Mouse (Mus musculus): Measurements from ENCODE around the gene Cd27. TPM values are rescaled to one million over a fixed set of nuclear protein-coding genes. Genes with fewer than 3 reads are reported as not detected.

Cd27 gene
- polyA plus RNA-seq, 1 experiment from 2014 or later: 3.2 TPM

DNA sequence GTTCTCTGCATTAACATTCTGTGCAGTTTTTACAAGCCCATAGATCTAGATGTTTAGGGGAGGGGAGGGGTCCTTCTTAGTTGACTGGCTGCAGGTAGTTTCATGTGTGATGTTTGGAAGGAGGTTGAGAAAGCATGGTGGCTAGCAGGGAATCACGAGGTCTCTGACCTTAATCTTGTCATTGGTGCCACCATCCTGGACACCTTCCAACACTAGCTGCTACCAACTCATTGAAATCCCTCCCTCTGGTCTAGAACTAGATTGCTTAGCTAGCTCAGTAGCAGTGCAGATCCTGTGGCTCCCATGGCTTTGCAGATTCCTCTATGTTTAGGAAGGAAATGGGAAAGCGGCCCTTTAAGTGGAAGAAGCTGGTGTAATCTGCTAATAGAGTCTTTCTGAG is 19.9 kb downstream of the Cd27 start:
- no peaks in the 10 kb centered on the region for H3K9me3 ChIP-seq (ENCODE audit: control insufficient read depth, low read length)
- WGBS: 76% methylated on average over 2 of the region's 2 CpGs
- no peaks in the 10 kb centered on the region; the same call in 1 of the 2 replicates for H3K36me3 ChIP-seq (ENCODE audit: control insufficient read depth, insufficient read depth, low read length)
- peak overlapping the region; percentile 89 for H3K4me2 ChIP-seq
- no peak overlapping the region for H3K9ac ChIP-seq (ENCODE audit: low read depth, low read length)
- no peak for DNase-seq (ENCODE audit: low spot score)
- peaks cover 5% of the 10 kb centered on the region; the same call in 1 of the 2 replicates for H3K4me1 ChIP-seq (replicated peaks; ENCODE audit: control insufficient read depth, insufficient read depth, low read length)
- H3K4me3 ChIP-seq (ENCODE audit: low read depth, low read length): 0 out of 2 replicates have a peak overlapping the region, but pooled peaks have one; percentile 2
- no peak overlapping the region for H3K27ac ChIP-seq (ENCODE audit: low read depth, low read length)
- ATAC-seq (replicated peaks; ENCODE audit: low FRiP score): no peak
- peaks cover 4% of the 10 kb centered on the region; the same call in 1 of the 2 replicates for H3K27me3 ChIP-seq (replicated peaks; ENCODE audit: control insufficient read depth, insufficient read depth, low read length)

DNA sequence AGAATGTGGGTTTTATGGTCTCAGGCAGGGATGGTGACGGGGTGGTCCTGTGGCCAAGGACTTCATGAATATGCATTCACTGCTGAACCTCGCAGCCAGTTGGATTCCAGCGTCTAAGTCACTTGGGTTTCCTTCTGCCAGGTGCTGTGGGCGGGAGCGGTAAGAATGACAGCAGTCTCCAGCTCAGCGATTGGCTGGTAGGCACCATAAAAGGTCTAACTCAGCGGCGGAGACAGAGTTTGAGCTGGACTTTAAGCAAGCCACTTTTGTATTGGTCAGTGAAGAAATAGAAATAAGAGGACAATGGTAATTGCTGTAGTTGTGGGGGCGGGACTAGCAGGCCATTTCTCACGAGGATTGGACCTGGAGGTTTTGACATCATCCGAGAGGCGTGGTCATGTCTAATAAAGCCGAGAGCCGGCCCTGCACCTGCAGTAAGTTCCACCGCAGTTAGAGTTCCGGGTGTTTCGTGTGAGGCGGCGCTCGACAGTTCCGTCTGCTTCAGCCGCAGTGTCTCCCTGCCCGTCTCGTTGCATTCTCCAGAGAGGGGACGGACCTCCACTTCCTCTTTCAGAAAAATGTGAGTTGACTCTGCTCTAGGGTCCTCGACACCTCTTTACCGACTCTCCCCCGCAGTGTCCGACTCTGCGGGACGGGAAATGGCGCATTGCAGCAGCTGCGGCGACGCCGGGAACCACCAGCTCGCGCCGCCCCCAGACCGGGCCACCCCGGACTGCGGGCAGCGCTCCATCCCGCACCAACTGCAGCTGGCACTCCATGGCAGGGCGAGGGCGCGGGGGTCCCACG is 21.5 kb downstream of the Cd27 start, which contains the start of gene Vamp1:
Gene Vamp1 (plus strand): TSS at position 404 of the 807 bp plus-strand sequence.
- Histone ChIP-seq H3K4me3 (ENCODE audit: low read depth, low read length) (peak within 1 kb of the TSS; percentile 79), H3K27me3 (replicated peaks; ENCODE audit: control insufficient read depth, insufficient read depth, low read length) (peaks cover 4% of the 10 kb centered on the region; the same call in 1 of the 2 replicates), H3K36me3 (ENCODE audit: control insufficient read depth, insufficient read depth, low read length) (no peaks in the 10 kb centered on the region; the same call in 1 of the 2 replicates), H3K4me2 (peak within 1 kb of the TSS; percentile 89), H3K27ac (ENCODE audit: low read depth, low read length) (peak within 1 kb of the TSS; percentile 36; the same call in 1 of the 2 replicates), H3K4me1 (replicated peaks; ENCODE audit: control insufficient read depth, insufficient read depth, low read length) (peaks cover 5% of the 10 kb centered on the region; the same call in 1 of the 2 replicates), H3K9ac (ENCODE audit: low read depth, low read length) (peak within 1 kb of the TSS; percentile 86), H3K9me3 (ENCODE audit: control insufficient read depth, low read length) (no peaks in the 10 kb centered on the region)
- ATAC-seq (replicated peaks; ENCODE audit: low FRiP score) (peak; percentile 96), DNase-seq (ENCODE audit: low spot score) (peak; percentile 86)
- under 1% methylated on average over 48 of the region's 48 CpGs for WGBS

DNA sequence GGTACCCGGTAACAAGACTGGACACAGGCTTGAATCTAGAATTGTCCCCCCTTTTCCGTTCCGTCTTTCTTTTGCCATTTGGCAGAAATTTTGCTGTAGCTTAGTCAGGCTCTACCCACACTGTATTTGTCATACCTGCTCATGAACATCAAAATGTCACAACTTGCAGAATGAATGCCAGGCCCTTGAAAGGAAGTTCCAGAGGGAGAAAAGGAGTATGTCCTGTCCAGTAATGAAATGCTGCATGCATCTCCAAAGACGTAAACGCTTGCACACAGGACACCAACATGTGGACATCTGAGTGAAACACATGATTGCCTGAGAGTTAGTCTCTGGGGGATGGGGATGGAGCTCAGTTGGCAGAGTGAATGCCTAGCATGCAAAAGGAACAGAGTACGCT is 23.1 kb downstream of the Cd27 start:
- Histone ChIP-seq H3K36me3 (ENCODE audit: control insufficient read depth, insufficient read depth, low read length) (no peaks in the 10 kb centered on the region), H3K4me2 (no peak overlapping the region), H3K27me3 (replicated peaks; ENCODE audit: control insufficient read depth, insufficient read depth, low read length) (peaks cover 4% of the 10 kb centered on the region; the same call in 1 of the 2 replicates), H3K9me3 (ENCODE audit: control insufficient read depth, low read length) (no peaks in the 10 kb centered on the region), H3K9ac (ENCODE audit: low read depth, low read length) (no peak overlapping the region), H3K27ac (ENCODE audit: low read depth, low read length) (no peak overlapping the region), H3K4me1 (replicated peaks; ENCODE audit: control insufficient read depth, insufficient read depth, low read length) (peaks cover 5% of the 10 kb centered on the region; the same call in 1 of the 2 replicates), H3K4me3 (ENCODE audit: low read depth, low read length) (no peak overlapping the region)
- DNase-seq (ENCODE audit: low spot score) (no peak), ATAC-seq (replicated peaks; ENCODE audit: low FRiP score) (no peak)
- 74% methylated on average over 6 of the region's 6 CpGs for WGBS

DNA sequence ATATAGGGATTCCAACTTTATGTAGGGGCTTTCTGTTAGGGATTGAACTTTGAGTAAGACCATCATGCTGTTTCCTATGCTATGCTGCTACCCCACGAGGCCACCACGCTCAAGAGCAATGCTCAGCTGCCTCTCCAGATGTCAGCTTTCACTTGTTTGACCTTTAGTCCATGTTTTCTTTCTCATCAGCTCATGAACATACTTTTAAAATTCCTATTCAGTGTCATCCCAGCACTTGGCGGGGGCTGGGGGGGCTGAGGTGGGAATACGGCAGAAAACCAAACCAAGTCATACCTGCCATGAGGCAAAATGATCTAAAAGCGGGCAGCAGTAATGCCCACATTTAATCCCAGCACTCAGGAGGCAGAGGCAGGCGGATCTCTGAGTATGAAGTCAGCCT is 23.7 kb downstream of the Cd27 start:
- no peak overlapping the region for H3K27ac ChIP-seq (ENCODE audit: low read depth, low read length)
- no peak overlapping the region for H3K4me3 ChIP-seq (ENCODE audit: low read depth, low read length)
- no peaks in the 10 kb centered on the region for H3K9me3 ChIP-seq (ENCODE audit: control insufficient read depth, low read length)
- H3K4me1 ChIP-seq (replicated peaks; ENCODE audit: control insufficient read depth, insufficient read depth, low read length): peaks cover 5% of the 10 kb centered on the region; the same call in 1 of the 2 replicates
- 64% methylated on average over 6 of the region's 6 CpGs for WGBS
- no peak overlapping the region for H3K4me2 ChIP-seq
- H3K9ac ChIP-seq (ENCODE audit: low read depth, low read length): no peak overlapping the region
- H3K27me3 ChIP-seq (replicated peaks; ENCODE audit: control insufficient read depth, insufficient read depth, low read length): peaks cover 4% of the 10 kb centered on the region; the same call in 1 of the 2 replicates
- H3K36me3 ChIP-seq (ENCODE audit: control insufficient read depth, insufficient read depth, low read length): no peaks in the 10 kb centered on the region
- ATAC-seq (replicated peaks; ENCODE audit: low FRiP score): no peak
- no peak for DNase-seq (ENCODE audit: low spot score)

DNA sequence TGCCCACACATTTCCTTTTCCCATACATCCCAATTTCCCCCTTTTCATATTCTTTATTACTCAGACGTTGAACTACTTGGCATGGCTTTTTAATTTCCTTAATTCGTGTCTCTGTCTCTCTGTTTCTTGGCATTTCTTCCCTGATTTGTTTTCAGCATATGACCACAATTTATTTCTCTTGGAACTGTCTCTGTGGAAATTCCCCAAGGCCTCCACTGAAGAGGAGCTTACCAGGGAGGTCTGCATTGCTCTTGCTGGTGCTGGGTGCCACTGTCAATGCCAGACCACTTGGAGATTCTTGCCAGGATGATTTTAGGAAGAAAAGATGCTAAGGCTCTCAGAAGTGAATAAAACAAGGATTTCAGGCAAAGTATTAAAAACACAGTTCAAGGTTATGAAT is 24.2 kb downstream of the Cd27 start:
- WGBS: 40% methylated on average over 2 of the region's 2 CpGs
- DNase-seq (ENCODE audit: low spot score): no peak
- ATAC-seq (replicated peaks; ENCODE audit: low FRiP score): no peak

DNA sequence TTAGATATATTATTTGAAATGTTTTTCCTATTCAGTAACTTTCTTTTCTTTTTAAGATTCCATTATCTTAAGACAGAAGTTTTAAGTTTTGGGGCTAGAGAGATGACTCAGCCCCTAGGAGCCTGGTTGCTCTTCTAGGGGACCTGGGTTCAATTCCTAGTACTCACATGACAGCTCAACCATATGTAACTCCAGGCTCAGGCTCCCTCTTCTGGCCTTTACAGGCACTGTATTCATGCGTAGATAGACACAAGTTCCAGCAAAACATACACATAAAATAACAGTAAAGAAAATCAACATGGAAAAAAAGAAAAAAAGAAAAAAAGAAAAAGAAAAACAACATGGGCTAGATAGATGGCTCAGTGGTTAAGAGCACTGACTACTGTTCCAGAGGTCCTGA is 26.4 kb downstream of the Cd27 start:
- no peak for DNase-seq (ENCODE audit: low spot score)
- no peak for ATAC-seq (replicated peaks; ENCODE audit: low FRiP score)
- Histone ChIP-seq H3K27me3 (replicated peaks; ENCODE audit: control insufficient read depth, insufficient read depth, low read length) (peaks cover 4% of the 10 kb centered on the region; the same call in 1 of the 2 replicates), H3K9ac (ENCODE audit: low read depth, low read length) (no peak overlapping the region), H3K4me3 (ENCODE audit: low read depth, low read length) (no peak overlapping the region), H3K27ac (ENCODE audit: low read depth, low read length) (no peak overlapping the region), H3K9me3 (ENCODE audit: control insufficient read depth, low read length) (no peaks in the 10 kb centered on the region), H3K36me3 (ENCODE audit: control insufficient read depth, insufficient read depth, low read length) (no peaks in the 10 kb centered on the region), H3K4me2 (no peak overlapping the region), H3K4me1 (replicated peaks; ENCODE audit: control insufficient read depth, insufficient read depth, low read length) (no peaks in the 10 kb centered on the region)
- WGBS: 77% methylated on average over 1 of the region's 1 CpGs

More for the DNA sequence above, 24.2 kb downstream of the Cd27 start:
- peaks cover 4% of the 10 kb centered on the region; the same call in 1 of the 2 replicates for H3K27me3 ChIP-seq (replicated peaks; ENCODE audit: control insufficient read depth, insufficient read depth, low read length)
- no peak overlapping the region for H3K4me2 ChIP-seq
- no peaks in the 10 kb centered on the region for H3K36me3 ChIP-seq (ENCODE audit: control insufficient read depth, insufficient read depth, low read length)
- H3K27ac ChIP-seq (ENCODE audit: low read depth, low read length): no peak overlapping the region
- H3K4me1 ChIP-seq (replicated peaks; ENCODE audit: control insufficient read depth, insufficient read depth, low read length): peaks cover 5% of the 10 kb centered on the region; the same call in 1 of the 2 replicates
- H3K9me3 ChIP-seq (ENCODE audit: control insufficient read depth, low read length): no peaks in the 10 kb centered on the region
- no peak overlapping the region for H3K4me3 ChIP-seq (ENCODE audit: low read depth, low read length)
- no peak overlapping the region for H3K9ac ChIP-seq (ENCODE audit: low read depth, low read length)

DNA sequence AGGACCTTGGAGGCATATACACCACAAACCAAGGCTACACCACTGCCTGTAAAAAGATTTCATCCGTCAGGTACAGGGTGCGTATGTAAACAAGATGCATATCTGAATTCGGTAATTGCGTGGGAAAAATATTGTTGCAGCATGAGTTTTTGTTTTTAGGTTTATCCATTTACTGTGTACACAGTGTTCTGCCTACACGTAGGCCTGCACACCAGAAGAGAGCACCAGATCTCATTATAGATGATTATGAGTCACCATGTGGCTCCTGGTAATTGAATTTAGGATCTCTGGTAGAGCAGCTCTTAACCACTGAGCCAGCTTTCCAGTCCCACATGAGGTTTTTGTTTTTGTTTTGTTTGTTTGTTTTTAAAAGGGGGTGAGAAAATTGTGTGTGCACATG is 39.6 kb downstream of the Cd27 start:
- H3K9ac ChIP-seq (ENCODE audit: low read depth, low read length): no peak overlapping the region
- H3K4me3 ChIP-seq (ENCODE audit: low read depth, low read length): no peak overlapping the region
- ATAC-seq (replicated peaks; ENCODE audit: low FRiP score): no peak
- H3K9me3 ChIP-seq (ENCODE audit: control insufficient read depth, low read length): no peaks in the 10 kb centered on the region
- no peak overlapping the region for H3K27ac ChIP-seq (ENCODE audit: low read depth, low read length)
- peaks cover 12% of the 10 kb centered on the region; the same call in 1 of the 2 replicates for H3K36me3 ChIP-seq (ENCODE audit: control insufficient read depth, insufficient read depth, low read length)
- H3K4me2 ChIP-seq: no peak overlapping the region
- 85% methylated on average over 5 of the region's 5 CpGs for WGBS
- no peak for DNase-seq (ENCODE audit: low spot score)
- H3K27me3 ChIP-seq (replicated peaks; ENCODE audit: control insufficient read depth, insufficient read depth, low read length): no peaks in the 10 kb centered on the region
- H3K4me1 ChIP-seq (replicated peaks; ENCODE audit: control insufficient read depth, insufficient read depth, low read length): no peaks in the 10 kb centered on the region; the same call in 1 of the 2 replicates

DNA sequence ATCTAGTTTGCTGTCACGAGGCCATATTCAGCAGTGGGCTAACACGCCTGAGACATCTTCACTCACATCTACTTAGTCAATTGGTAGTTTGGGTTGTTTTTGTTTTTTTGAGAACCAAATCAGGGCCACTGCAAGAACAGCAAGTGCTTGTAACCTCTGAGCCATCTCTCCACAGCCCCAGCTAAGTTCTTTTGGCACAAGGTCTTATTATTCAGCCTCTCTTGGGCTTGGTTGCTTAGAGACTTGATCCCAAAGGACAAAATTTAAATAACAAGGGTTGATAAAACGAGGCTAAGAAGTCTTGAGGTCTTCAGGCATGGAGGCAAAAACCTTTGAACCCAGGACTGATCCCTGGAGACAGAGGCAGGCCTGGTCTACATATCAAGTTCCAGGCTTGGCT is 40.5 kb downstream of the Cd27 start:
- DNase-seq (ENCODE audit: low spot score): no peak
- WGBS: 73% methylated on average over 3 of the region's 3 CpGs
- no peak overlapping the region for H3K27ac ChIP-seq (ENCODE audit: low read depth, low read length)

More for the DNA sequence above, 40.5 kb downstream of the Cd27 start:
- no peaks in the 10 kb centered on the region for H3K9me3 ChIP-seq (ENCODE audit: control insufficient read depth, low read length)
- H3K4me2 ChIP-seq: no peak overlapping the region
- H3K36me3 ChIP-seq (ENCODE audit: control insufficient read depth, insufficient read depth, low read length): peaks cover 12% of the 10 kb centered on the region; the same call in 1 of the 2 replicates
- no peak overlapping the region for H3K9ac ChIP-seq (ENCODE audit: low read depth, low read length)
- no peaks in the 10 kb centered on the region; the same call in 1 of the 2 replicates for H3K4me1 ChIP-seq (replicated peaks; ENCODE audit: control insufficient read depth, insufficient read depth, low read length)
- H3K27me3 ChIP-seq (replicated peaks; ENCODE audit: control insufficient read depth, insufficient read depth, low read length): no peaks in the 10 kb centered on the region
- H3K4me3 ChIP-seq (ENCODE audit: low read depth, low read length): no peak overlapping the region
- ATAC-seq (replicated peaks; ENCODE audit: low FRiP score): no peak
